Mouse (Mus musculus): Measurements from ENCODE around the gene Snap91. TPM values are rescaled to one million over a fixed set of nuclear protein-coding genes. Genes with fewer than 3 reads are reported as not detected.

Snap91 gene
- polyA plus RNA-seq, 1 experiment from 2014 or later = 4.7 TPM

DNA sequence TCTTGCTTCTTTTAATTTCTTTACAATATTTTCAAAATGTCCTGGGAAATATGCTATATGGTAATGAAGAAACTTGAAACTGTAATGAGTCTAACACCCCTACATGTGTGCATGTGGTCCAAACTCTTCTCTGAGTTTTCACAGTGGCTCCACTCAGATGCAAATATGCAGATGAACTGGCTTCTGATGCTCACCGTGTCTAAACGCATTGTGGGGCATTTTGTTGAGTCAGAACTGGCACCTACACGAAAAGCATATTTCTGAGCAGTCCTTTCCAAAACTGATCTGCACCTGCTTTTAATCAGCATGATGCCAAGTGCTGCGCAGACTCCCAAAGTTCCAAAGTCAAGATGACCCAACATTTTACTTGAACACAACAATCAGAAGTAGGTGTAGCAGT, 82.9 kb downstream of the Snap91 start:
- Histone ChIP-seq H3K4me1 (ENCODE audit: control insufficient read depth, insufficient read depth, low read length) (no peaks in the 10 kb centered on the region), H3K27me3 (replicated peaks; ENCODE audit: control insufficient read depth, insufficient read depth, low read length) (no peaks in the 10 kb centered on the region), H3K4me2 (ENCODE audit: low read depth, low read length) (no peak overlapping the region), H3K9ac (ENCODE audit: low read depth, low read length) (no peak overlapping the region), H3K36me3 (ENCODE audit: control insufficient read depth, insufficient read depth, low read length) (no peaks in the 10 kb centered on the region), H3K27ac (ENCODE audit: low read length) (no peak overlapping the region), H3K9me3 (ENCODE audit: control insufficient read depth, low read length) (no peaks in the 10 kb centered on the region), H3K4me3 (ENCODE audit: low read length) (no peak overlapping the region)
- 82% methylated on average over 4 of the region's 4 CpGs for WGBS
- ATAC-seq = no peak

DNA sequence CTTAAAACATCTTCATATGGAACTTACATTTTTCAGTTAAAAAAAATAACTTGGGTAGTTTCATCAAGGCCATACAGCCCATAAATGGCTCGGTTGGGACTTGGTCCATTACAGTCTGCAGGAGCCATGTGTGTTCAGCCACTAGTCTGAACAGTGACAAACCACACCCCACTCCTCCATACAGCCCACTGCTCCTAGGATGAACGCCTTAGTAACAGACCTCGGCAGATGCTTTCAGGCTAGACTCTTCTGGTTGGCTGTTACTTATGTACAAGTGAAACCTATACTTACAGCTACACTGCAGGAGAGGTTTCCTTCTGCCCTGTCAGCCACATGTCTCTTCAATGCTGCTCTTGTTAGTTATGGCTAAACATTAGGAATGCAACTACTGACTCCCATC, 85.2 kb downstream of the Snap91 start:
- no peak overlapping the region for H3K9ac ChIP-seq (ENCODE audit: low read depth, low read length)
- no peak for ATAC-seq
- WGBS = 56% methylated on average over 3 of the region's 3 CpGs
- H3K27me3 ChIP-seq (replicated peaks; ENCODE audit: control insufficient read depth, insufficient read depth, low read length) = no peaks in the 10 kb centered on the region
- no peak overlapping the region for H3K4me2 ChIP-seq (ENCODE audit: low read depth, low read length)
- H3K4me3 ChIP-seq (ENCODE audit: low read length) = no peak overlapping the region
- H3K27ac ChIP-seq (ENCODE audit: low read length) = no peak overlapping the region
- H3K9me3 ChIP-seq (ENCODE audit: control insufficient read depth, low read length) = no peaks in the 10 kb centered on the region
- no peaks in the 10 kb centered on the region for H3K36me3 ChIP-seq (ENCODE audit: control insufficient read depth, insufficient read depth, low read length)
- no peaks in the 10 kb centered on the region for H3K4me1 ChIP-seq (ENCODE audit: control insufficient read depth, insufficient read depth, low read length)

DNA sequence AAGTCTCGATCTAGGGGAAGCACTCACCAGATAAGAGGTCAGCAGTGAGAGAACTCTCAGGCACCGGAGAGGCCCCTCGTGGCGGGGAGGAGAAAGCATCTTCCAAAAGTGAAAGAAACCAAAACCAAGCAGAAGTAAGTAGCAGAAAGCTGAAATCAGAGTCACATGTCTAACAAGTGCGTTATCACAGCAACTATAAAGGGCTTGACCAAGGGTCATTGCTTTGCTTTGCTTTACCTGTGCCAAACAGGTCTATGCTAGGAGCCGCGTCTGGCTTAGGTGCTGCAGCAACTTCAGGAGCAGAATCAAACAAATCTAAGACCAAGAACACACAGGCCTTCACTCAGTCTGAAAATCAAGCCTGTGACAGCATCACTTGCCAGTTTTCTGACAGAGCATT, 88.5 kb downstream of the Snap91 start:
- H3K27ac ChIP-seq (ENCODE audit: low read length) = peak overlapping the region; percentile 5; the same call in 1 of the 2 replicates
- no peaks in the 10 kb centered on the region for H3K9me3 ChIP-seq (ENCODE audit: control insufficient read depth, low read length)
- no peaks in the 10 kb centered on the region for H3K36me3 ChIP-seq (ENCODE audit: control insufficient read depth, insufficient read depth, low read length)
- 63% methylated on average over 7 of the region's 7 CpGs for WGBS
- no peak overlapping the region for H3K9ac ChIP-seq (ENCODE audit: low read depth, low read length)
- H3K27me3 ChIP-seq (replicated peaks; ENCODE audit: control insufficient read depth, insufficient read depth, low read length) = no peaks in the 10 kb centered on the region
- no peak overlapping the region for H3K4me3 ChIP-seq (ENCODE audit: low read length)
- H3K4me2 ChIP-seq (ENCODE audit: low read depth, low read length) = no peak overlapping the region
- no peaks in the 10 kb centered on the region for H3K4me1 ChIP-seq (ENCODE audit: control insufficient read depth, insufficient read depth, low read length)
- ATAC-seq = peak; percentile 90

DNA sequence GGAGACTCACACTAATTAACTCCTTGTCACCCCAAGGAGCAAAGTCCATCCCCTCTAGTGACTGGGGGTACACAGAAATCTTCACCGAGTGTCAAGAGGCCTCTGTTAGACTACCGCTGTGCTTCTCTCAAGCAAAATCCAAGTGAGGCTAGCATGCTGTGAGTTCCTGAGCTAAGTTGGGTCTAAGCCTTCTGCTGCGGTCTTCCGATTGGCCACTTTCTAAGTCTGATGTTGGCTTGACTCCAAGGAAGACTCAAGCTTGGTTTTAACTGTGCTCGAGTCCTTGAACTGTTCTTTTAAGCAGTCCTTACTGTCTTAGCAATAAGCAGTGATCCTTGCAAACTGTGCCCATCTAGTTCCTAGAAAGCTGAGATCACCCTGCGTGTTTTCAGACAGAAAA, 91.3 kb downstream of the Snap91 start:
- H3K4me3 ChIP-seq (ENCODE audit: low read length) = no peak overlapping the region
- no peak overlapping the region for H3K27ac ChIP-seq (ENCODE audit: low read length)
- H3K36me3 ChIP-seq (ENCODE audit: control insufficient read depth, insufficient read depth, low read length) = no peaks in the 10 kb centered on the region
- H3K4me2 ChIP-seq (ENCODE audit: low read depth, low read length) = no peak overlapping the region
- no peaks in the 10 kb centered on the region for H3K27me3 ChIP-seq (replicated peaks; ENCODE audit: control insufficient read depth, insufficient read depth, low read length)
- no peak for ATAC-seq
- no peaks in the 10 kb centered on the region for H3K9me3 ChIP-seq (ENCODE audit: control insufficient read depth, low read length)
- H3K4me1 ChIP-seq (ENCODE audit: control insufficient read depth, insufficient read depth, low read length) = no peaks in the 10 kb centered on the region
- H3K9ac ChIP-seq (ENCODE audit: low read depth, low read length) = no peak overlapping the region
- WGBS = 68% methylated on average over 6 of the region's 6 CpGs

DNA sequence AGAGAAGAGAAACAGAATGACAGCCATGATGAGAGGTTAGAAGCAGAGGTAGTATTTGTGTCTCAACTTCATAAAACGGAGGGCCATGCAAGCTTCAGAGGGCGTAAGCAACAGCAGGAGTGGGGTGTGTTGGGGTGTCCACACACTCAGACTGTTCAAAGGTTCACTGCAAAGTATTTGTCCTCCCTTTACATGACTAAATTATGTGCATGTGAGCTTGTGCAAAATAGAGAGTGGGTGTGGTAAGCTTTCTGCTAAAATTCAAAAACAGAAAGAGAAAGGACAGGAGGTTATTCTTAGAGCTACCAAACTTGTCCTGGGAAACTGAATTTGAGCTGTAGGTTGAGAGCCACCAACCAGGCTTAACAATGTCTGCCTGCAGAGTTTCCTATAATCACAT, 97.6 kb downstream of the Snap91 start:
- WGBS = 89% methylated on average over 2 of the region's 2 CpGs
- H3K36me3 ChIP-seq (ENCODE audit: control insufficient read depth, insufficient read depth, low read length) = no peaks in the 10 kb centered on the region
- no peak overlapping the region for H3K4me2 ChIP-seq (ENCODE audit: low read depth, low read length)
- no peak overlapping the region for H3K4me3 ChIP-seq (ENCODE audit: low read length)
- H3K27me3 ChIP-seq (replicated peaks; ENCODE audit: control insufficient read depth, insufficient read depth, low read length) = no peaks in the 10 kb centered on the region
- no peaks in the 10 kb centered on the region for H3K9me3 ChIP-seq (ENCODE audit: control insufficient read depth, low read length)
- no peaks in the 10 kb centered on the region for H3K4me1 ChIP-seq (ENCODE audit: control insufficient read depth, insufficient read depth, low read length)
- ATAC-seq = no peak
- no peak overlapping the region for H3K27ac ChIP-seq (ENCODE audit: low read length)
- H3K9ac ChIP-seq (ENCODE audit: low read depth, low read length) = no peak overlapping the region

DNA sequence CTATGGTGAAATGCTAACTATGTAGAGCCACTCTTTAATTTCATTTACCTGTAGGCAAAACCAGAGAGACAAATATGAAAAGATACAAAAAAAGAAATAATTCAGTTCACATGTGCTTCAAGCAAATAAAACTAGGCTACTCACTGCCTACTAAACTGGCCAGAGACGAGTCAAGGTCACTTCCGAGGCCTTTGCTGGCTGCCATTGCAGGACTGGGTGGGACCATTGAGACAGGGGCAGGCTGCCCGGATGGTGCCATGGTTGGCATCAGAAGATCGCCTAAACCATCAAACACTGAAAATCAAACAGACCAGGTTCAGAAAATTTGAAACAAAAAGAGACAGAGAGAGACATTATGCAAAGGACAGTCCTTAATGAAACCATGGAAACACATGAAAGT, 99.0 kb downstream of the Snap91 start:
- H3K9me3 ChIP-seq (ENCODE audit: control insufficient read depth, low read length) = no peaks in the 10 kb centered on the region
- H3K4me1 ChIP-seq (ENCODE audit: control insufficient read depth, insufficient read depth, low read length) = no peaks in the 10 kb centered on the region; the same call in 1 of the 2 replicates
- no peak for ATAC-seq

DNA sequence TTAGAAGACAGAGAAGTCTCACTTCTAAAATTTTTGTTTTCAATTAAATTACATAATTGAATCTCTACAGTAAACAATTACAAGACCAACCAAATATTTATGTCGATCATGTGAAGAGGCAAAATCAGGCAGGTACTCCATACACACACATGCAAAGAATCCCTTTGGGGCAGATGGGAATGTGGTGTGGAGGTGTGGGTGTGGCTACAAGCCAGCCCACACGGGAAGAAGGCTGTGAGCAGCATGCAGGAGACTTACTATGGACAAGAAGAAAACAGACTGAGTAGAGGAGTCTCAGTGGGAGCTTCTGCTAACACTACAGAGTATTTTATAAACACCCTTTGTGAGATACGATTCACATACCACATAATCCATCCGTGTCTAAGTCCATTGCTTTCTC, 102.2 kb downstream of the Snap91 start:
- Histone ChIP-seq H3K4me2 (ENCODE audit: low read depth, low read length) (no peak overlapping the region), H3K27ac (ENCODE audit: low read length) (no peak overlapping the region), H3K27me3 (replicated peaks; ENCODE audit: control insufficient read depth, insufficient read depth, low read length) (no peaks in the 10 kb centered on the region), H3K9me3 (ENCODE audit: control insufficient read depth, low read length) (no peaks in the 10 kb centered on the region), H3K4me3 (ENCODE audit: low read length) (no peak overlapping the region), H3K36me3 (ENCODE audit: control insufficient read depth, insufficient read depth, low read length) (no peaks in the 10 kb centered on the region), H3K9ac (ENCODE audit: low read depth, low read length) (no peak overlapping the region), H3K4me1 (ENCODE audit: control insufficient read depth, insufficient read depth, low read length) (no peaks in the 10 kb centered on the region; the same call in 1 of the 2 replicates)
- no peak for ATAC-seq
- 67% methylated on average over 4 of the region's 4 CpGs for WGBS

More for the DNA sequence above, 99.0 kb downstream of the Snap91 start:
- Histone ChIP-seq H3K4me2 (ENCODE audit: low read depth, low read length) (no peak overlapping the region), H3K27ac (ENCODE audit: low read length) (no peak overlapping the region), H3K36me3 (ENCODE audit: control insufficient read depth, insufficient read depth, low read length) (no peaks in the 10 kb centered on the region), H3K27me3 (replicated peaks; ENCODE audit: control insufficient read depth, insufficient read depth, low read length) (no peaks in the 10 kb centered on the region), H3K9ac (ENCODE audit: low read depth, low read length) (no peak overlapping the region), H3K4me3 (ENCODE audit: low read length) (no peak overlapping the region)
- WGBS = 88% methylated on average over 4 of the region's 4 CpGs

DNA sequence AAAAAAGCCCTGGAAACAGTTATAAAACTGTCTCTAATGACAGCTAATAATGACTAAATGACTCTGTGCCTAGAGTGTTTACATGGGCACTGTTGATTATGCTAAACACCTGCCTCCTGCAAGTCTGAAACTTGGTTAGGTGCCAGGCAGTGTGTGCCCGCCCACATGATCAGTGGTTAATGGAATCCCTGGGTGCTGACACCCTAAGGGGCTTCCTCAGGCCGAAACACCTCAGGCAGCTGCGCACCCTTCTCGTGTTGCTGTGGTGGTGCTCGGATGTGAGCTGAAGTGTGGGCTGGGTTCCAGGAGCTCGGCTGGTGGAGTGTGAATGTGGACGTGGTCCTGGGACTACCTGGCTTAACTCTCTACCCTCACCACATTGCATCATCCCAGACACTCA, 103.1 kb downstream of the Snap91 start:
- Histone ChIP-seq H3K36me3 (ENCODE audit: control insufficient read depth, insufficient read depth, low read length) (no peaks in the 10 kb centered on the region), H3K4me2 (ENCODE audit: low read depth, low read length) (no peak overlapping the region), H3K4me1 (ENCODE audit: control insufficient read depth, insufficient read depth, low read length) (no peaks in the 10 kb centered on the region; the same call in 1 of the 2 replicates), H3K27me3 (replicated peaks; ENCODE audit: control insufficient read depth, insufficient read depth, low read length) (no peaks in the 10 kb centered on the region), H3K9me3 (ENCODE audit: control insufficient read depth, low read length) (no peaks in the 10 kb centered on the region), H3K4me3 (ENCODE audit: low read length) (no peak overlapping the region), H3K27ac (ENCODE audit: low read length) (no peak overlapping the region), H3K9ac (ENCODE audit: low read depth, low read length) (no peak overlapping the region)
- WGBS = 44% methylated on average over 7 of the region's 7 CpGs
- peak; percentile 30; the same call in 1 of the 2 replicates for ATAC-seq

DNA sequence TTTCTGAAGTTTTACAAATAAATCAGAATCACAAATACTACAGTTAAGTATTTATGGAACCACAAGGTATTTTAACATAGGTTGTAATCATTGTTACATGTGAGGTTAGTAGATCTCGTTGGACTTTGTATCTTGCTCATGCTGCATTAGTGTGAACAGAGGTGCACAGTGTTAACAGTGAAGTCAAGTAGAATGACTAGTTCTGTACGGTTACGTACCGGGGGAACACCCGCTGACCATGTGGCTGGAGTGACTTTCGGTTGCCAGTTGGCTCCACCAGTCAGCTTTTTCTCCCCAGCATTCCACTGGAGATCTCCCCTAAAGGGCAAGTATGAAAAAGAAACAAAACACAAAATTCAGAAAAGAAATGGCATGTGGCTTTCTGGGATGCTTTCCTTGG, 105.1 kb downstream of the Snap91 start:
- ATAC-seq = 0 out of 2 replicates have a peak, but pooled peaks have one; percentile 41

DNA sequence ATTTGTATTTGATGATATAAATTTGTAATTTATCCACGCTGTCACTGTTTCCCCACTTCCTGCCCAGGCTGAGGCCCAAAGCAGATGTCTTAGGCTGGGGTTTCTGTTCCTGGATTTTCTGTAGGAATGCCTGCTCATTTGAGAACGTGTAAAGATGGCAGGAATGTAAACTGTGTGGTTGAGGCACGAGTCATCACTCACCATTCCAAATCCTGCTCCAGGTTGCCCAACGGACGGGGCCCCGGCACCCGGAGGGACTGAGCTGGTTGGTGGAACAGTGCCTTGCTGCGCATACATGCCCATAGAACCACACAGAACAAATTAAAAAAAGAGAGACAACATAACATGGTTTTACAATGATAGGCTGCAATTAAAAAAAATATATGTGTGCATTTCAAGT, 106.5 kb downstream of the Snap91 start:
- H3K9me3 ChIP-seq (ENCODE audit: control insufficient read depth, low read length) = no peaks in the 10 kb centered on the region
- H3K36me3 ChIP-seq (ENCODE audit: control insufficient read depth, insufficient read depth, low read length) = no peaks in the 10 kb centered on the region
- no peaks in the 10 kb centered on the region for H3K27me3 ChIP-seq (replicated peaks; ENCODE audit: control insufficient read depth, insufficient read depth, low read length)
- WGBS = 60% methylated on average over 8 of the region's 8 CpGs
- H3K4me2 ChIP-seq (ENCODE audit: low read depth, low read length) = no peak overlapping the region
- no peak overlapping the region for H3K9ac ChIP-seq (ENCODE audit: low read depth, low read length)
- H3K4me3 ChIP-seq (ENCODE audit: low read length) = no peak overlapping the region
- no peaks in the 10 kb centered on the region; the same call in 1 of the 2 replicates for H3K4me1 ChIP-seq (ENCODE audit: control insufficient read depth, insufficient read depth, low read length)
- no peak overlapping the region for H3K27ac ChIP-seq (ENCODE audit: low read length)
- no peak for ATAC-seq

More for the DNA sequence above, 105.1 kb downstream of the Snap91 start:
- Histone ChIP-seq H3K4me1 (ENCODE audit: control insufficient read depth, insufficient read depth, low read length) (no peaks in the 10 kb centered on the region; the same call in 1 of the 2 replicates), H3K27me3 (replicated peaks; ENCODE audit: control insufficient read depth, insufficient read depth, low read length) (no peaks in the 10 kb centered on the region), H3K27ac (ENCODE audit: low read length) (no peak overlapping the region), H3K4me2 (ENCODE audit: low read depth, low read length) (no peak overlapping the region), H3K9ac (ENCODE audit: low read depth, low read length) (no peak overlapping the region), H3K9me3 (ENCODE audit: control insufficient read depth, low read length) (no peaks in the 10 kb centered on the region), H3K4me3 (ENCODE audit: low read length) (no peak overlapping the region), H3K36me3 (ENCODE audit: control insufficient read depth, insufficient read depth, low read length) (no peaks in the 10 kb centered on the region)
- 90% methylated on average over 6 of the region's 6 CpGs for WGBS

Measured in intestine, embryonic 16.5 days (tissue).